Mouse (Mus musculus) hindbrain, embryonic 11.5 days (tissue): ENCODE measurements around the gene Olfr615. TPM values are rescaled to one million over a fixed set of nuclear protein-coding genes. Genes with fewer than 3 reads are reported as not detected.

Experiments used
- ATAC-seq: fragments of 200-750 bp; cut with Nextera tagmentation; 2 replicates; pipeline ENCODE4 v1.8.0; 2017; ENCODE audit warnings: mild to moderate bottlenecking, moderate TSS enrichment, moderate library complexity; ENCODE audit not compliant: low FRiP score
- DNase-seq: peaks from one replicate; pipeline ENCODE4 v3.0.0-alpha.2; 2015; ENCODE audit warnings: low spot score
- H3K27ac ChIP-seq: fragments of 300-500 bp; sonication (generic); 2 replicates; pipeline ENCODE4 v1.5.1; 2014; ENCODE audit warnings: mild to moderate bottlenecking, low read depth, low read length
- H3K27me3 ChIP-seq: fragments of 300-500 bp; sonication (generic); 2 replicates; pipeline ENCODE4 v1.6.1; 2014; ENCODE audit warnings: mild to moderate bottlenecking, low read length, moderate library complexity, mixed read lengths; ENCODE audit not compliant: control insufficient read depth, insufficient read depth
- H3K36me3 ChIP-seq: fragments of 300-500 bp; sonication (generic); 2 replicates; pipeline ENCODE4 v1.6.1; 2014; ENCODE audit warnings: mild to moderate bottlenecking, low read length, moderate library complexity, mixed read lengths; ENCODE audit not compliant: control insufficient read depth, insufficient read depth
- H3K4me1 ChIP-seq: fragments of 300-500 bp; sonication (generic); replicated peaks from 2 replicates; pipeline ENCODE4 v1.6.1; 2014; ENCODE audit warnings: low read length, mixed read lengths; ENCODE audit not compliant: control insufficient read depth, insufficient read depth
- H3K4me2 ChIP-seq: fragments of 300-500 bp; sonication (generic); replicated peaks from 2 replicates; pipeline ENCODE4 v1.6.1; 2014; ENCODE audit warnings: mild to moderate bottlenecking, low read depth, low read length
- H3K4me3 ChIP-seq: fragments of 300-500 bp; sonication (generic); 2 replicates; pipeline ENCODE4 v1.5.1; 2014; ENCODE audit warnings: low read depth, low read length
- H3K9ac ChIP-seq: fragments of 300-500 bp; sonication (generic); 2 replicates; pipeline ENCODE4 v1.6.1; 2014; ENCODE audit warnings: low read depth, low read length
- H3K9me3 ChIP-seq: fragments of 300-500 bp; sonication (generic); 2 replicates; pipeline ENCODE4 v1.6.1; 2016; ENCODE audit warnings: low read length; ENCODE audit not compliant: control insufficient read depth
- WGBS: fragments of 180-500 bp; shearing (Covaris S2); extraction: QIAGEN DNeasy Blood & Tissue Kit; methylation state at CpG from one replicate; pipeline ENCODE4 v1.1.7; 2014; 5-methylcytosine and 5-hydroxymethylcytosine counted together
- polyA plus RNA-seq: library from polyadenylated mRNA; unstranded; fragments of >200 nt; fragmentation: Nextera tagmentation; extraction: Ambion mirVana; gene quantifications from 2 replicates; pipeline ENCODE4 v1.2.1, GENCODE M21; 2014

Olfr615 gene
- polyA plus RNA-seq, 1 experiment from 2014 or later: not detected

DNA sequence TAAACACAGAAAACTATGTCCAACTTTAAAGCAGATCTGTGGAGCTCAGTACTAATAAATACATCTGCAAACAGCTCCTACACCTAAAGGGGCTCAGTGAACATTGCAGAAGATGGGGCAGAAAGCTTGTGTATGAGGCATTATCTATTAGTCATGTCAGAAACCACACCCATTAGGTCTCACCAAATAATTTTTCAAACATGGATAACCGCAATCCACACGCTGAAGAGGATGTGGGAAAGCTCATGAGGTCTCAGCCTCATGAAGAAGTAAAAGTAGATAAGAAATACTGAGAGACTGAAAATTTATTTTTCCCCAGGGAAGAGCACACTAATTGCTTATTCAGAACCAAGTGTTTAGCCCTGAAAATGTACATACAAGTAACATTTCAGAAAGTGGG is 51.5 kb downstream of the Olfr615 start:
- no peaks in the 10 kb centered on the region for H3K36me3 ChIP-seq
- WGBS: 83% methylated on average over 2 of the region's 2 CpGs
- no peaks in the 10 kb centered on the region for H3K9me3 ChIP-seq
- no peak overlapping the region for H3K27ac ChIP-seq
- H3K9ac ChIP-seq: no peak overlapping the region
- H3K27me3 ChIP-seq: no peaks in the 10 kb centered on the region
- H3K4me3 ChIP-seq: no peak overlapping the region
- no peak for ATAC-seq
- H3K4me2 ChIP-seq: no peak overlapping the region
- H3K4me1 ChIP-seq: no peaks in the 10 kb centered on the region
- no peak for DNase-seq

GRCm38 (mm10) chr7:103612434-103612833 is 56.6 kb downstream of the Olfr615 start, which contains the start of gene Olfr620:
Olfr620 (minus strand) TSS chr7:103612534.
- no peak for DNase-seq
- Histone ChIP-seq H3K9ac (no peak within 1 kb of the TSS), H3K4me2 (no peak within 1 kb of the TSS), H3K27ac (no peak within 1 kb of the TSS), H3K4me1 (no peaks in the 10 kb centered on the region), H3K9me3 (no peaks in the 10 kb centered on the region), H3K4me3 (no peak within 1 kb of the TSS), H3K27me3 (no peaks in the 10 kb centered on the region), H3K36me3 (no peaks in the 10 kb centered on the region)
- no peak for ATAC-seq
- WGBS: 78% methylated on average over 2 of the region's 2 CpGs

Other genes with a start within 250 kb of the Olfr615 start
- not detected in 2 replicates for gene Olfr597, start 239.8 kb upstream of the Olfr615 start, polyA plus RNA-seq
- gene Olfr598, start 232.5 kb upstream of the Olfr615 start, polyA plus RNA-seq: not detected in 2 replicates
- gene Olfr599, start 220.2 kb upstream of the Olfr615 start, polyA plus RNA-seq: not detected in 2 replicates
- not detected in 2 replicates for gene Olfr600, start 206.4 kb upstream of the Olfr615 start, polyA plus RNA-seq
- gene Olfr601, start 193.4 kb upstream of the Olfr615 start, polyA plus RNA-seq: not detected in 2 replicates
- not detected in 2 replicates for gene Olfr603, start 169.9 kb upstream of the Olfr615 start, polyA plus RNA-seq
- not detected in 2 replicates for gene Usp17lc, start 141.0 kb upstream of the Olfr615 start, polyA plus RNA-seq
- not detected in 2 replicates for gene Olfr605, start 110.6 kb upstream of the Olfr615 start, polyA plus RNA-seq
- not detected in 2 replicates for gene Olfr606, start 107.0 kb upstream of the Olfr615 start, polyA plus RNA-seq
- not detected in 2 replicates for gene Olfr607, start 91.9 kb upstream of the Olfr615 start, polyA plus RNA-seq
- not detected in 2 replicates for gene Olfr608, start 86.2 kb upstream of the Olfr615 start, polyA plus RNA-seq
- not detected in 2 replicates for gene Olfr609, start 58.0 kb upstream of the Olfr615 start, polyA plus RNA-seq
- gene Olfr610, start 44.0 kb upstream of the Olfr615 start, polyA plus RNA-seq: not detected in 2 replicates
- gene Olfr611, start 35.2 kb upstream of the Olfr615 start, polyA plus RNA-seq: not detected in 2 replicates
- gene Olfr612, start 13.4 kb upstream of the Olfr615 start, polyA plus RNA-seq: not detected in 2 replicates
- gene Olfr613, start 8.0 kb upstream of the Olfr615 start, polyA plus RNA-seq: not detected in 2 replicates
- gene Olfr616, start 13.1 kb downstream of the Olfr615 start, polyA plus RNA-seq: not detected in 2 replicates
- gene Olfr617, start 17.0 kb downstream of the Olfr615 start, polyA plus RNA-seq: 0.29 TPM in 1 of 2 replicates, not detected in the other
- 0.09 TPM in 1 of 2 replicates, not detected in the other for gene Olfr618, start 34.0 kb downstream of the Olfr615 start, polyA plus RNA-seq
- gene Olfr619, start 44.5 kb downstream of the Olfr615 start, polyA plus RNA-seq: not detected in 2 replicates
- not detected in 2 replicates for gene Olfr620, start 56.5 kb downstream of the Olfr615 start, polyA plus RNA-seq
- not detected in 2 replicates for gene Olfr622, start 86.6 kb downstream of the Olfr615 start, polyA plus RNA-seq
- not detected in 2 replicates for gene Olfr623, start 107.6 kb downstream of the Olfr615 start, polyA plus RNA-seq
- 0.03 and 0.04 TPM in 2 replicates for gene Olfr624, start 115.1 kb downstream of the Olfr615 start, polyA plus RNA-seq
- not detected in 2 replicates for gene Olfr625-ps1, start 126.6 kb downstream of the Olfr615 start, polyA plus RNA-seq
- not detected in 2 replicates for gene Olfr243, start 158.6 kb downstream of the Olfr615 start, polyA plus RNA-seq
- gene Olfr628, start 174.3 kb downstream of the Olfr615 start, polyA plus RNA-seq: not detected in 2 replicates
- not detected in 2 replicates for gene Olfr629, start 188.9 kb downstream of the Olfr615 start, polyA plus RNA-seq
- gene Olfr630, start 201.3 kb downstream of the Olfr615 start, polyA plus RNA-seq: not detected in 2 replicates
- gene Olfr69, start 215.5 kb downstream of the Olfr615 start, polyA plus RNA-seq: not detected in 2 replicates
- not detected in 2 replicates for gene Olfr68, start 223.6 kb downstream of the Olfr615 start, polyA plus RNA-seq
- gene Olfr67, start 235.7 kb downstream of the Olfr615 start, polyA plus RNA-seq: not detected in 2 replicates